Mouse (Mus musculus) retina, embryonic 14.5 days (tissue): Measurements from ENCODE around the gene Maip1.

ENCODE experiments used
- DNase-seq: peaks from one replicate; pipeline ENCODE4 v3.0.0-alpha.2; 2015; ENCODE audit warnings: low spot score

The Maip1 gene

DNA sequence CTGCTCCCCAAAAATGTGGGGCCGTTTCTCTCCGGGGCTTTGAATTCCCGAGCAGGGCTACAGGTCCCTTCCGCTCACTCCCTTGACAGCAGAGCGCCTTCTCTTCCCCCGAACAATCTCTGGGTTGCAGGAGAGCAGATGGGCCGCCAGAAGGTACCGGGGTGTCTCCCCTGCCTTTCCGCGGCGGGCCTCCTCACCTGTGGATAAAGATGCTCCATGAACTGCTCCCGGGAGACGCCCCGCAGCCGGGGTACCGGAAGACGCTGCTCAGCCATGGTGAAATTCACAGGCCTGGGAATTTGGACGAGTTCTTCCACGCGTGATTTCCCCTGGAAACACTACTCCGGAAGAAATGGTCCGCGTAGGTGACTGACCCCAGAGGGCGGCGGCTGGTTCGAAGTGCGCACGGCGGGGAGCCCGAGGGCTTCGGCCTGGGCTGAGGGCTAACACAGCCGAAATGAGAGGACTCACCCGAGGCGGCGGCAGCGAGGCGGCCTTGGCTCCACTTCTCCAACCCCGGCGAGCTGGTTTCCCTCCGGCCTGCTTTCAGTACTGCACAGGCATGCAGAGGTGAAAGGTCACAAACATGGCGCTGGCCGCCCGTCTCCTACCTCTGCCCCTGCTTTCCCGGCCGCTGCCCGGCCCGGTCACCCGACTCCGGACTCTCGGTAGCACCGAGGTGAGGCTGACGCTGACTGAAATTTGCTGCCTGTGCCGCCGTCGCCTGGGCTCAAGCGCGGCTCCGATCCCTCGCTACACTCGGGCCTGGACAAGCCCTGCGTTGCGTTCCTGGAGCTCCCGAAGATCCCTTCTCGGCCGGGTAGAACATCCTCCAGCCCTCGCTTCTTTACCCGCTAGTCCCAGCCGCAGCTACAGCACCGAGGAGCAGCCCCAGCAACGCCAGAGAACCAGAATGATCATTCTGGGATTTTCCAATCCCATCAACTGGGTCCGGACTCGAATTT, at the start of gene Maip1, which contains the start of gene Tyw5:
TSS of gene Maip1 (plus strand) at position 142 of the 965 bp plus-strand sequence.
TSS of gene Tyw5 (minus strand) at position 915 of the 965 bp plus-strand sequence.
- peak; percentile 86 for DNase-seq

- no peak for DNase-seq
Measured at GRCm38 (mm10) chr1:57358546-57358945, 47.6 kb upstream of the Maip1 start.

GRCm38 (mm10) chr1:57367446-57367845, 38.7 kb upstream of the Maip1 start:
- no peak for DNase-seq

- no peak for DNase-seq
Measured at GRCm38 (mm10) chr1:57369111-57369510, 37.0 kb upstream of the Maip1 start.

- no peak for DNase-seq
Measured at GRCm38 (mm10) chr1:57370451-57370850, 35.7 kb upstream of the Maip1 start.

DNA sequence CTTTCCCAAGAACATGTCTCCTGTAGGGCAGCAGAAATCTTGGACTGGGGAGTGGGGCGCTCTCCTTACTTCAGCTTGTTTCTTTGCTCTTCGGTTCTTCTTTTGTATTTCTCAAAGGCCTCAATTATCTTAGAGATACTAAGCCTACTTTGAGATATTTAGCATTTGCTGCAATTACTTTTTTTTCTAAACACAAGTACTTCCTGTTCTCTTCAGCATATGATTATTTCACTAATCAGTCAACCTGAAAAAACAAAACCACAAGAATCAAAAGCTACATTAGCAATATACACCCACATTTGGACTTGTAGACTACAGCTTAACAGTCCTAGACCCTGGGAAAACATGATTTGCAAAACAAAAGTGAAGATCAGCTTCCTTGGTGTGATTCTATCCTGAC, 30.9 kb upstream of the Maip1 start:
- no peak for DNase-seq

- DNase-seq: no peak
Measured at GRCm38 (mm10) chr1:57376806-57377205, 29.3 kb upstream of the Maip1 start.

- peak; percentile 92 for DNase-seq
Measured at GRCm38 (mm10) chr1:57377376-57378341, 28.5 kb upstream of the Maip1 start, which contains the start of gene 1700066M21Rik. 1700066M21Rik (plus strand) TSS chr1:57377620.

DNA sequence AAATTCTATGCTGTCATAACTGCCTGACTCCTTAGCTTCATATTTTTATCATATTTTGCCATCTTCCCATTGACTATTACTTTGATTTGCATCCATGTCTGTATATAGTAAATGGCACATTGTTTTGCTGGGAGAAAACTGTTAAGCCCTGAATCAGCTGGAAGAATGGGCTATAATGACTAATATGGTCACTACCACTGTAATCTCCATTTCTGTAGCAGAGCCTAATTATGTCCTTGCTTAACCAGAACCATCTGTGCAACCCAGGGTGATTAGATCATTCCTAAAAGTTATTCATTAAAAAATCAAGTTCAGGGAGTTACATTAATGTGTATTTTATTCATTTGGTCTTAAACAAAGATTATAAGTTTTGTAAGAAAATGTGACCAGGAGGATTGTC, 19.6 kb upstream of the Maip1 start:
- DNase-seq: no peak

DNA sequence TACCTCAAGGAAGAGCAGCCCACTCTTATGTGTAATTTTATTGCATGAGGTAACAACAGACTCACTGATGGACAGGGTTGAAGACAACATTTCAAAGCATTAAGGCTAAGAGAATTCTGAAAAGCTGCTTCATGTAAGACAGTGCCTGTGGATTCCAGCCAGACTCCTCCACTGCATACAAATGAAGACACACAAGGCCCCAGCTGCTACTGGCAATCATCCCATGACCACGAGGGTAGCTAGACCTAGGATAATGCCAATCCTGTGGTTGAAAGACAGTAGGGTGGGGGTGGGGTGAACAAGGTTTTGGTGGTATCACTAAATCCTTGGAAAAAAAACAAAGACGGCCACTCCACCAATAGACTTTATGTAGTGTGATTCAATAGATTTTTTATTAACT, 18.3 kb upstream of the Maip1 start:
- DNase-seq: no peak

DNA sequence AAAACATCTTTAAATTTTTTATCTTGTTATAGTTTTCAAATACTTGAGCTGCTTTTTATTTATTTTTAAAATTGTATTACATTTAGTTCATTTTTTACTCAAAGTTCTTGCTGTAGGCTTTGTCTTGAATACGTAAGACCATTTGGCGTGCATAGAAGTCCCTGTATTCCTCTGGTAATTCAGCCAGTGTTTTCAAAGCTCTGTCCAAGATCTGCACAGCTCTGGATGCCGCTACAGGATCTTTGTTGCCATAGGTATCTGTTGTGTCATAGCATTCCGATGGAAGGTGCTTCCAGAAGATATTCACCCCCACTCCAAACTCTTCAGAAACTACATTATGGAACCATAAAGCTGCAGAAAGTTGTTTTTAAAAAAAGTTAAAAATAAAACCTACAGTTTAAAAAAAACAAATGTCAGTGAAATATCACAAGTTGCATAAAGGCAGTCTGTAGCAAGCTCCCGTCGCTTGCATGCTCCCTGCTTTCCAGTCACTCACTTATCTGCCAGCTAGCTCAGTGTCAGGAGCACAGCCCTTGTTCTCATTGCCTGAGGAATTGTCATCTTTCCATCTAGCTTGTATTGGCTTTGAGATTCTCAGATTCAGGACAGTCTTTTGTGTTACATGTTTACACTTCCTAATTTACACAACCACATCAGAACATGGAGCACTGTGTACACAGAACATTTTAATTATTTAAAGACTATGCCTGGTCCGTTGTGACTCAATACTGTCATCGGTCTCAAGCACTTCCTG, 17.5 kb upstream of the Maip1 start:
- no peak for DNase-seq

DNA sequence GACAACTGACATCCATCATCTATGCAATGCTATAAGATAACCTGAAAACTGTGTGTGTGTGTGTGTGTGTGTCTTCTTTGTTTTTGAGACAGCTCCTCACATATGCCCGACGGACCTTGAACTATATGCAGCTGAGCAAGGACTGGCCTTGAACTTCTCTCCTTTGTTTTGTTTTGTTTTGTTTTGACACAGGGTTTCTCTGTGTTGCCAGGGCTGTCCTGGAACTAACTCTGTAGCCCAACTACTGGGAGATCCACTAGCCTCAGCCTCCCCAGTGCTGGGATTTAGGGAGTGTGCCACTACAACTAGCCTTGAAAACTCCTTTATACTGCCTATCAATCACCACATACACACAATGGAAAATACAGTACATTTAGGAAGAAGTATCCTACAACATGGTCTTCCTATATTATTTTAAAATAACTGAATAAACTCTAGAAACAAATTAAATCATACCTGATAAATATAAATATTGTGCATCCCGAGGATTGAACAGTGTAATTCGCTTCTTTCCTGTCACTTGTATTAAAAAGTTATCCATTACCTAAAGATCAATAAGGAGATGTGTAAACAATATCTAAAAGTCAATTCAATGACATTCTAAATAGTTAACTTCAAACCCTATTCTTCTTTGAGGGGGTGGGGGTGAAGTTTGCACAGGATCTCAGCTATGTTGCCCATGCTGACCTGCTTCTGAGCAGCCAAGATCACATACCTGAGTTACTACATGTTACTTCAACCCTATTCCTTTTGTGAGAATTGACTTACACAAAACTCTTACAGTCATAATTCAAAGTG, 14.9 kb upstream of the Maip1 start:
- DNase-seq: no peak

GRCm38 (mm10) chr1:57392417-57392816, 13.7 kb upstream of the Maip1 start:
- DNase-seq: no peak

- peak; percentile 74 for DNase-seq
Measured at GRCm38 (mm10) chr1:57394051-57394450, 12.1 kb upstream of the Maip1 start.

DNA sequence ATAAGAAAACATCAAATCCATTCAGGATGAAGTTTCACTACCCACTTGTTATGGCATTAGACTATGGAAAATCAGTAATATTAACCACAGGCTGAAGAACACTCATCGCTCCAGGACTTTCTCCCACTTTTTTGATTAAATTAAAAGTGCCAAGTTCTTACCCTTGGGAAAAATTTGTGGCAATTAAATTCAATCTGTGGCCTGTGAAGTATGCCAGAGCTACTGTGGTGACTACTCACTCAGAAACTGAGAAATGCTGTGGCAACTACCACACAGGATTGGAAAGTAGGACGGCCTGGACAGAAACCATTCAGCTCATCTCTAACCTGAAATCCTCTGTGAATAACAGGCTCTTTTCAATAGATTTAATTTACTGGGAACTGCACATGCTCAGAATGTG, 5.8 kb upstream of the Maip1 start:
- no peak for DNase-seq

DNA sequence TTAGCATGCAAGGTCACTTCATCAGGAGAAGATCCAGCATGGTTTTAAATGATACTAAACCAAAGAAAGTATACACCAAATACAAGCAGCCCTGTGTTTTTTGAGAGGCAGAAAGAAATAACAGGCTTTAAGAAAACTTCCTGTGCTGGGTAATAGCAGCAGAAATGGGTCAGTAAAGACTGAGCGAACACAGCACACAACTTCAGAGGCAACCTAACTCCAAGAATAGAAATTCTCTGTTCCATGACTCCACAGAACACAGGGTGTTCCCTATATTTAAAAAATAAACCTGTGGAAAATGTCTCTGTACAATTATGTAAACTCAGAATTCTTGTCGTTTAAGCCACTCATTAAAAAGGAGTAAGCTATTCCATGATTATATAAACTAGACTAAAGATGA, 5.3 kb upstream of the Maip1 start:
- no peak for DNase-seq

DNA sequence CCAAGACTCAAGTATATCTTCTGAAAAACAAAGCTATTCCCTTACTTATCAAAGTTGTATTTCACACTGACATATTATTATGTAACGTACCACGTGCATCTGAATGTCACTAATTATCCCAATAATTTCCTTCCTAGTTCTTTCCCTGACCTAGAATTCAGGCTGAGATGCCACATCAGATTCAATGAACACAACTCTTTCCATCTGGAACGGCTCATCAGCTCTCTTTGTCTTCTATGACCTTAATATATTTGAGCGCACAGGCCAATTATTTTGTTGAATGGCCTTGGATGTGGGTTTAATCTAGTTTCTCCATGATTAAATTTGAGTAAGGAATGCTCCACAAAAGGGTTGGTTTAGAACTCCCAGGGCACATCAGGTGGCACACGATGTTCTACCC, 4.0 kb upstream of the Maip1 start:
- peak; percentile 34 for DNase-seq

DNA sequence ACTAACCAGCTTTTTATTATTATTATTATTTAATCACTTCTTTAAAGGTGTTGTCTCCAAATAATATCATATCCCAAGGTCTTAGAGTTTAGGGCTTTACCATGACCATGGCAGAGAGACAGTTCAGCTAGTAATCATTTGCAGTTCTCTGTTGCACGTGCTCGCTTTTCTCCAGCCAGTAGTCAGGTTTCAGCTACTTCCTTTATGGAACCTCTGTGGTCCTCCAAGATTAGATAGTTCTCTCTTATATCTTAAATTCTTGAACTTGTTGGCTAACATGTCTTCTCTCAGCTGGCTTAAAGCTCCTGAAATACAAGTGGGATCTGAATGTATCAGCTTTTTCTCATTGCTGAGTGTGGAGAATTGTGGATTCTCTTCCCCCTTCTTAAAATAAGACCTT, 2.9 kb downstream of the Maip1 start:
- DNase-seq: no peak

DNA sequence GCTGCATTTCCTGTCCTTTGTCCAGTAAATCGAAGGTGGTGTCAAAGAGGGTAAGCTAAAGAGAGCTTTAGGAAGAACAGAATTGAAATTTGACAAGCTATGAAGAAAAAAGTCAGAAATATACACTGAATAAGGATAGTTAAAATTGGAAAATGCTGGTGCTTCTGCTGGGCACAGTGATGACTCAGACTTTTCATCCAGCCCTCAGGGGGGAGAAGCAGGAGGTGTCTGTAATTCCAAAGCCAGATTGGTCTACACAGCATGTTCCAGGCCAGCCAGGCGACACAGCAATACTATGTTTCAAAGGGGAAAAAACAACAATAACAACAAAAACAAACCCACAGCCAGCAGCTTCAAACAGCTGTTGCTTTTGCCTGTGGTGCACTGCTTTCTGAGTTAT, 7.3 kb downstream of the Maip1 start:
- DNase-seq: no peak

GRCm38 (mm10) chr1:57423696-57424095, 17.6 kb downstream of the Maip1 start:
- DNase-seq: peak; percentile 73
